Mouse (Mus musculus) cerebellum, adult 2 months (tissue): ENCODE results near the gene Slc7a1. TPM values are rescaled to one million over a fixed set of nuclear protein-coding genes. Genes with fewer than 3 reads are reported as not detected.

Experiments
- DNase-seq, 2 experiments: peaks; one replicate each; pipeline ENCODE4 v3.0.0; 2021
- H3K27ac ChIP-seq: fragments of 200-500 bp; 2 replicates; pipeline ENCODE4 v1.5.1; 2012; ENCODE audit warnings: low read length, control low read depth, inconsistent platforms; ENCODE audit not compliant: insufficient read depth
- H3K27me3 ChIP-seq: fragments of 200-500 bp; 2 replicates; pipeline ENCODE4 v1.6.1; 2012; ENCODE audit warnings: inconsistent platforms, mild to moderate bottlenecking, low read length, moderate library complexity; ENCODE audit not compliant: control insufficient read depth, insufficient read depth
- H3K4me1 ChIP-seq: fragments of 200-500 bp; 2 replicates; pipeline ENCODE4 v1.6.1; 2011; ENCODE audit warnings: low read length; ENCODE audit not compliant: control insufficient read depth, insufficient read depth
- H3K4me3 ChIP-seq: fragments of 200-500 bp; replicated peaks from 2 replicates; pipeline ENCODE3; 2011; ENCODE audit warnings: mild to moderate bottlenecking, low read depth, low read length, control low read depth; ENCODE audit not compliant: insufficient read depth
- CTCF ChIP-seq: fragments of 200-500 bp; IDR thresholded peaks from 2 replicates; pipeline ENCODE4 v1.5.1; 2011; ENCODE audit warnings: low read depth, mild to moderate bottlenecking, control low read depth, low read length, moderate library complexity, borderline replicate concordance; ENCODE audit not compliant: insufficient read depth
- POLR2A ChIP-seq: fragments of 200-500 bp; IDR thresholded peaks from 2 replicates; pipeline ENCODE4 v1.6.1; 2011; ENCODE audit warnings: low read length, control low read depth, borderline replicate concordance; ENCODE audit not compliant: insufficient read depth
- WGBS: fragments of 180-500 bp; shearing (Covaris S2); methylation state at CpG from one replicate; pipeline ENCODE4 v1.1.7; 2018; 5-methylcytosine and 5-hydroxymethylcytosine counted together
- polyA plus RNA-seq: library from polyadenylated mRNA; depleted of rRNA; stranded (reverse); fragments of >200 nt; gene quantifications from 2 replicates; pipeline ENCODE4 v1.2.3, GENCODE M21; 2012

Gene Slc7a1
- polyA plus RNA-seq, 1 experiment: 10.7 TPM

- H3K27ac ChIP-seq: no peak overlapping the region
- DNase-seq: no peak
- no peak overlapping the region for H3K4me3 ChIP-seq
- no peaks in the 10 kb centered on the region for H3K27me3 ChIP-seq
- no peaks in the 10 kb centered on the region for H3K4me1 ChIP-seq
- TF ChIP-seq CTCF (no peak), POLR2A (no peak)
- WGBS: 91% methylated on average over 12 of the region's 12 CpGs
Observed at GRCm38 (mm10) chr5:148372005-148372917, 27.4 kb downstream of the Slc7a1 start.

GRCm38 (mm10) chr5:148371375-148371774, 28.3 kb downstream of the Slc7a1 start:
- Histone ChIP-seq H3K27ac (no peak overlapping the region), H3K27me3 (no peaks in the 10 kb centered on the region), H3K4me3 (no peak overlapping the region), H3K4me1 (no peaks in the 10 kb centered on the region)
- 97% methylated on average over 9 of the region's 9 CpGs for WGBS
- no peak for TF ChIP-seq CTCF
- TF ChIP-seq POLR2A: no peak
- DNase-seq: no peak

DNA sequence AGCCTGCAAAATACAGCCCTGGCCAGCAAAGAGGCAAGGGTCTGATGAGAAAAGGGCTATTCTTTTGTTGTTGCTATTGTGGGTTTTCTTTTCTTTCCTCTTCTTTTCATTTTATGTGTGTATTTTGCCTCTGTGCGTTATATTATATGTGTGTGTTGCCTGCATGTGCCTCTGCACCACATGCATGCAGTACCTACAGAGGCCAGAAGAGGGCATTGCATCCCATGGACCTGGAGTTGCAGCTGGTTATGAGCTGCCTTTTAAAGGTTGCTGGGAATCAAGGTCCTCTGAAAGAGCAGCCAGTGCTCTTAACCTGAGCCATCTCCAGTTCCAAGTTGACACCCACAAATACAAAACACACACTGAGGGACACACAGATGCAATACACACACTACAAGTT, 29.1 kb downstream of the Slc7a1 start:
- WGBS: 85% methylated on average over 1 of the region's 1 CpGs
- no peak overlapping the region for H3K4me3 ChIP-seq
- TF ChIP-seq POLR2A (no peak), CTCF (peak; percentile 51; the same call in 1 of the 2 replicates)
- no peak for DNase-seq
- no peaks in the 10 kb centered on the region for H3K4me1 ChIP-seq
- no peak overlapping the region for H3K27ac ChIP-seq
- H3K27me3 ChIP-seq: no peaks in the 10 kb centered on the region

DNA sequence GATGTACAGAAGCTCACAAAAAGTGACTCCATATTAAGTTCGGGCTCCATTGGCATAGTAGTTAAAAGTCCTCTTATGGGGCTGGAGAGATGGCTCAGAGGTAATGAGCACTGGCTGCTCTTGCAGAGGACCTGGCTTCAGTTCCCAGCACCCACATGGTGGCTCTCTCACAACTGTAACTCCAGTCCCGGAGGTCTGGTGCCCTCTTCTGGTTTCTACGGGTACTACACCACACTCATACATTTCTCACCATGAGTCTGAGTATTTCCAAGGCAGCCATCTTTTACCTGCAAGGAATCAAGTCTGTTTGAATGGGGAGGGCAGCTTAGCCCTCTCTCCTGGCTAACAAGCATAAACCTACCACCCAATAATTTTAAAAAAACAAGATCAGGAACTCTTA, 30.5 kb downstream of the Slc7a1 start:
- WGBS: 93% methylated on average over 3 of the region's 3 CpGs
- Histone ChIP-seq H3K27me3 (no peaks in the 10 kb centered on the region), H3K4me1 (no peaks in the 10 kb centered on the region), H3K4me3 (no peak overlapping the region), H3K27ac (no peak overlapping the region)
- no peak for DNase-seq
- TF ChIP-seq CTCF: no peak

DNA sequence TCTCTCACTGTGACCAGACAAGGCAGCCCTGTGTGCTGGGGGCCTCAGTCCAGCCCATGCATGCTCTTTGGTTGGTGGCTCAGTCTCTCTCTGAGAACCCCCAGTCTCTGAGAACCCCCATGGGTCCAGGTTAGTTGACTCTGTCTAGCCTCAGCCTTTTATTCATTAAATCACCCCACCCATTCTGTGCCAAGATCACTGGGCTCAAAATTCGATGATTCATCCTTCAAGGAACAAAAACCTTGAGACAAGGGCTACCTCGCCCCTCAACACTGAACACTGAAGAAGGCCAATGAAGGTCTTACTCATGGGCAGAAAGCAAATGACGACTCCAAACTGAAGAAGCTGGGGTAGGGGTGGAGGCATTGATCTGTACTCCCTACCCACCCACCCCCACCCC, 31.9 kb downstream of the Slc7a1 start:
- TF ChIP-seq POLR2A: no peak
- TF ChIP-seq CTCF: no peak
- H3K27me3 ChIP-seq: no peaks in the 10 kb centered on the region
- WGBS: 86% methylated on average over 3 of the region's 3 CpGs
- DNase-seq: no peak
- peaks cover 5% of the 10 kb centered on the region; the same call in 1 of the 2 replicates for H3K4me1 ChIP-seq
- no peak overlapping the region for H3K4me3 ChIP-seq
- no peak overlapping the region for H3K27ac ChIP-seq

DNA sequence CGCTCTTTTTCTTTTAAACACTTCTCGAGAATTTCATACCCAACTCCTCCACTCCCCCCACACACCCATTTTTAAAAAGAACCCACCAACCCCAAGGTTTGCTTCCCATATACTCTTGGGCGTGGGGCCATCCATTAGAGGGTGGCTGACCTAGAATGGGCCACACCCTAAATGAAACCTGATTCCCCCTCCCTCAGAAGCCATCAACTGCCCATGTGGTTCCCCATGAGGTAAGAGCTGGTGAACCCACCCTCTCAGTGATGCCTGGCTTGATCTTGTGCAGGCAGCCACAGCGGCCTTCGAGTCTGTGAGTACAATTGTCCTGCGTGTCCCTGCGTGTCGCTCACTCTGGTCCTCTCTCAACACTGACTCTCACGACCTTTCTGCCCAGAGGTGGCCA, 33.2 kb downstream of the Slc7a1 start:
- no peak overlapping the region for H3K4me3 ChIP-seq
- H3K27me3 ChIP-seq: no peaks in the 10 kb centered on the region
- H3K4me1 ChIP-seq: peaks cover 5% of the 10 kb centered on the region; the same call in 1 of the 2 replicates
- 94% methylated on average over 9 of the region's 9 CpGs for WGBS
- DNase-seq: no peak
- TF ChIP-seq CTCF: no peak
- no peak for TF ChIP-seq POLR2A
- H3K27ac ChIP-seq: no peak overlapping the region

DNA sequence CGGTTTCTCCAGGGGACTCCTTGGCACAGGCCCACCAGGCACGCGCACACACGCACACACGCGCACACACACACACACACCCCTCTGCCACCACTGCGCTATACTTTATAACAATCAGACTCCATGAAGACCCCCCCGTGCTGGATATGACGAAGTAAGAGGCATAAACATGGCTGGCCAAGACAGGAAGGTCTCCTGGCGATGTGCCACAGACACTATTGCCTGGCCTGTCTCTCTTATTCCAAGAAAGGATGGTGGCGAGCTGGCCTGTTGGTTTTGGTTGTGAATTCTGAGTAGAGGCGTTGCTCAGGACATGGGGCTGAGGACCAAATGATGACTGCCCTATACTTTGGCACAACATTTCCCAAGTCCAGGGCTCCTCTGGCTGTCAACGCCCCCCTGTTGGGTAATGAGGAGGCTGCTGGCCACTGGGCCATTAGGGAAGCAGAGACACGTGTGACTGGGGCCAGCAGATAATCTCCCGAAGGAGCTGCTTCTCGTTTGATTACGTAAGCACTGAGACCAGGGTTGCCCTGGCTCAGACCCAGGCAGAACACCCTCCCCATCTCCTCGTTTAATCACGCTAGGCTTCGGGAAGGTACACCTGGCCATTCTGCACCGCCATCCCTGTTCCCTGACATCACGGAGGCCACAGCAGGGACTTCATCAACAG, 36.1 kb downstream of the Slc7a1 start:
- H3K27ac ChIP-seq: no peak overlapping the region
- no peaks in the 10 kb centered on the region for H3K27me3 ChIP-seq
- DNase-seq: no peak
- no peak overlapping the region for H3K4me3 ChIP-seq
- WGBS: 68% methylated on average over 22 of the region's 22 CpGs
- peaks cover 5% of the 10 kb centered on the region; the same call in 1 of the 2 replicates for H3K4me1 ChIP-seq
- no peak for TF ChIP-seq CTCF
- no peak for TF ChIP-seq POLR2A

DNA sequence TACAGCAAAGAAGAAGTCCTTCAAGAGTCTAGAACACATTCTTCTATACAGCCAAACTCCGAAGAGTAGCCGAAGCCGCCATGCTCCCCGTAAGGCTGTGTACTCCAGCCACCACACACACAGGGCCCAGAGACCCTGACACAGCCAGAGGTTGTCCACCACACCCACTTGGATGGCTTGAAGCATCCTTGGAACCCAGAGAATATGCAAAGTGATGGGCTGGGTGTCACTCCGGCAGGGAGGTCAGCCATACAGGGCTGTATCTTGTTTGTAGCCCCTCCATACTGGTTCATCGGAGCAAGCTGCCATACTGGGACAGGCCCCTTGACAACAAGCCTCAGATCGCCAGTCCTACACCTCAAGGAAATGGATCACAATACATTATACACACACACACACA, 37.4 kb downstream of the Slc7a1 start:
- H3K4me1 ChIP-seq: peaks cover 5% of the 10 kb centered on the region; the same call in 1 of the 2 replicates
- no peak for DNase-seq
- H3K27ac ChIP-seq: no peak overlapping the region
- no peaks in the 10 kb centered on the region for H3K27me3 ChIP-seq
- 94% methylated on average over 7 of the region's 7 CpGs for WGBS
- H3K4me3 ChIP-seq: no peak overlapping the region
- TF ChIP-seq POLR2A (no peak), CTCF (no peak)
